Mouse (Mus musculus): ENCODE measurements at regions not wholly inside any gene's neighbourhood (a gene's known extent, or its start where the extent isn't known, plus 50 kb on each side); places are given as distances from the start of the nearest gene placed in this dataset.

DNA sequence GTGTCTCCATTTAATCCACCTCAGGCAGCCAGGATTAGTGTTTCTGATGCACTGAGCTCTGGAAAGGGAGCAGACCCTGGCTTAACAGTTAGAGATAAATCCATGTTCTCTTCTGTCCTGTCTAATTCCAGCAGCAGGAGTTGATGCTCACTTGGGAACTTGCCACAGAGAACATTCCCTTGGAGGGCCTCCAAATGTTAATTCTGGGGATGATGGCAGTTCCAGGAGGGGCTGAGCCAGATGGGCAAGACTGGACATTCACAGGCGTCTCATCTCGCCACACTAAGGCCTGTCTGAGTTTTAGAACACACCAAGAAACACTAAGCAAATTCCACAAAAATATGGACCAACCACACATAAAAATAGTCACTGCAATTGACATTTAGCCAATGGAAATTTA, 194.5 kb downstream of the Ttll7 start:
- TF ChIP-seq CTCF (IDR thresholded peaks at IDR 0.05; ENCODE audit: low read depth) (no peak), EP300 (IDR thresholded peaks at IDR 0.05; ENCODE audit: low read depth) (no peak)
